Mouse (Mus musculus) intestine, embryonic 15.5 days (tissue): ENCODE data around the gene Rreb1. TPM values are rescaled to one million over a fixed set of nuclear protein-coding genes. Genes with fewer than 3 reads are reported as not detected.
A peak's percentile ranks its signal among the peaks of the same experiment; 100 is the strongest.

Experiments used
- ATAC-seq: fragments of 200-750 bp; cut with Nextera tagmentation; 2 replicates; pipeline ENCODE4 v1.8.0; 2017; ENCODE audit warnings: moderate TSS enrichment, moderate library complexity
- H3K27ac ChIP-seq: fragments of 300-500 bp; sonication (generic); 2 replicates; pipeline ENCODE4 v1.5.1; 2015; ENCODE audit warnings: mild to moderate bottlenecking, inconsistent platforms
- H3K27me3 ChIP-seq: fragments of 300-500 bp; sonication (generic); replicated peaks from 2 replicates; pipeline ENCODE4 v1.6.1; 2015; ENCODE audit warnings: inconsistent platforms
- H3K36me3 ChIP-seq: fragments of 300-500 bp; sonication (generic); 2 replicates; pipeline ENCODE4 v1.6.1; 2015; ENCODE audit warnings: inconsistent platforms
- H3K4me1 ChIP-seq: fragments of 300-500 bp; sonication (generic); replicated peaks from 2 replicates; pipeline ENCODE4 v1.6.1; 2015; ENCODE audit warnings: inconsistent platforms
- H3K4me2 ChIP-seq: fragments of 300-500 bp; sonication (generic); replicated peaks from 2 replicates; pipeline ENCODE4 v1.6.1; 2015; ENCODE audit warnings: mild to moderate bottlenecking, inconsistent platforms
- H3K4me3 ChIP-seq: fragments of 300-500 bp; sonication (generic); replicated peaks from 2 replicates; pipeline ENCODE4 v1.5.1; 2015; ENCODE audit warnings: inconsistent platforms
- H3K9ac ChIP-seq: fragments of 300-500 bp; sonication (generic); 2 replicates; pipeline ENCODE4 v1.6.1; 2015; ENCODE audit warnings: inconsistent platforms
- H3K9me3 ChIP-seq: fragments of 300-500 bp; sonication (generic); 2 replicates; pipeline ENCODE4 v1.6.1; 2016; ENCODE audit warnings: inconsistent platforms
- WGBS: fragments of 180-500 bp; shearing (Covaris S2); methylation state at CpG from one replicate; pipeline ENCODE4 v1.1.7; 2015; 5-methylcytosine and 5-hydroxymethylcytosine counted together
- polyA plus RNA-seq: library from polyadenylated mRNA; unstranded; fragments of >200 nt; fragmentation: Nextera tagmentation; extraction: Ambion mirVana; gene quantifications from 2 replicates; pipeline ENCODE4 v1.2.1, GENCODE M21; 2015

Rreb1 gene
- polyA plus RNA-seq, 1 experiment from 2014 or later = 16.5 TPM

- H3K27ac ChIP-seq = no peak overlapping the region
- no peak overlapping the region for H3K9ac ChIP-seq
- no peaks in the 10 kb centered on the region for H3K9me3 ChIP-seq
- H3K4me1 ChIP-seq = 0 out of 2 replicates have a peak, but pooled peaks cover 5% of the 10 kb centered on the region
- no peaks in the 10 kb centered on the region for H3K27me3 ChIP-seq
- H3K4me3 ChIP-seq = no peak overlapping the region
- H3K4me2 ChIP-seq = no peak overlapping the region
- 86% methylated on average over 6 of the region's 6 CpGs for WGBS
- no peaks in the 10 kb centered on the region for H3K36me3 ChIP-seq
- ATAC-seq = no peak
These were observed 5.5 kb downstream of the Rreb1 start for GRCm38 (mm10) chr13:37783676-37784075.

DNA sequence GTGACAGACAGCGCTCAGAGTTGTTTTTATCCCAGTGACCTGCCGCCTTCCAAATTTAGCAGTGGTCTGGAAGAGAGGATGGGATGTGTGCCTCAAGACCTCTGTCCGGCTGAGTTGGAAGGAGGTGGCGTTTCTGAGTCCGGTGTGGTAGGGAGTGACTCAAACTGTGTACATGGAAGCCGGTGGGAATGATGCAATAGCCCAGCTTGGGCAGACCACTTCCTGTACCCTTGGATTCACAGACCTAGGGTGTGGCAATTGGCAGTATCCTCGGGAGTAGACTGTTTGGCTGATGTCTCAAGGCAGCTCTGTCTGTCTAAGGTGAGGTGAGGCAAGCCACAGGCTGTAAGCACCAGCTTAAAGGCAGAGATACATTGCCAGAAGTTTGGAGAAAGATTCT, 6.0 kb downstream of the Rreb1 start:
- H3K4me3 ChIP-seq = no peak overlapping the region
- no peak overlapping the region for H3K27ac ChIP-seq
- H3K27me3 ChIP-seq = no peaks in the 10 kb centered on the region
- WGBS = 63% methylated on average over 7 of the region's 7 CpGs
- H3K4me1 ChIP-seq = no peaks in the 10 kb centered on the region
- H3K36me3 ChIP-seq = no peaks in the 10 kb centered on the region
- H3K4me2 ChIP-seq = no peak overlapping the region
- no peak overlapping the region for H3K9ac ChIP-seq
- ATAC-seq = peak; percentile 72
- no peaks in the 10 kb centered on the region for H3K9me3 ChIP-seq

DNA sequence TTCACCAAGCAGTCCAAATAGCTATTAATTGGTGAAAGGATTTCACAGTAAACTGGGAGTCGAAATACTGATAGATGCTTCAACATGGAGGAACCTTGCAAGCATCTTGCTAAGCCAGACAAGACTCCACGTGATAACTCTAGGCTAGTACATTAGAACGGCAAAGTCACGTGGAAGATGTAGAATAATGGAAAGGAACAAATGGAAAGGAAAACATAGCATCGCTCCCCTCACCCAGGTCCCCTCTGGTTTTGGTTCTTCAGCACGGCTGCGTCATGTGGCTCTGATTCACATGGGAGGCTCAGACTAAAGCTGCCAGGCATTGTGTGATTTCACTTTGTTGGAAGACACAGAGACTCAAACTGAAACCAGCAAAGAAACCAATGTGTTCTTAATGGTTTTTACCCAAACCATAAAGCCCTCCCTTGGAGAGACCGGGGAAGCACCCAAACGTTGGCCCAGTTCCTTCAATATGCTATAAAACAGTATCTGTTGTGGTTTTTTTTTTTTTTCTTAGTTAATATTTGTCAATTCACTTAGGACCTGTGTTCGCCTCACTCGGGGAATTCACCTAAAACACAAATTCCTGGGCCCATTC, 14.6 kb downstream of the Rreb1 start:
- Histone ChIP-seq H3K4me1 (no peaks in the 10 kb centered on the region), H3K4me3 (no peak overlapping the region), H3K27me3 (no peaks in the 10 kb centered on the region), H3K9ac (no peak overlapping the region), H3K36me3 (no peaks in the 10 kb centered on the region), H3K9me3 (no peaks in the 10 kb centered on the region), H3K4me2 (no peak overlapping the region), H3K27ac (no peak overlapping the region)
- no peak for ATAC-seq
- 88% methylated on average over 11 of the region's 11 CpGs for WGBS

DNA sequence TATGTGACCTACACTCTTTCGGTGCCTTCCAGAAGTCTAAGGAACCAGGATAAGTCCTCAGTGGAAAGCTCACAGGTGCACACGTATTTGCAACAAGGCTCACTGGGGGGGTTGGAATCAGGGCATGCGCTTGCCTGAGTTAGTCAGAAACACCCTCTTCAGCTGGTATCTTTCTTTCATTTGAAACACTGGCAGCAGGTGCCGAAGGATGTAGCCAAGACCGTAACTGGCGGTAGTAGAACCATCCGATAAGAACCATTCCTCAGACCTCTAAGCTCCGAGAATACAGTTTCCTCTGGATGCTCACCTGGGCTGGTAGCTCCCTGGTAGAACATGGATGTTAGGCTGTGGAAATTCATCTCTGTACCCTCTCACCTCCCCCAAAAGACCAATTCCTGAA, 20.6 kb downstream of the Rreb1 start:
- Histone ChIP-seq H3K4me2 (no peak overlapping the region), H3K4me1 (peaks cover 13% of the 10 kb centered on the region), H3K36me3 (no peaks in the 10 kb centered on the region), H3K9me3 (no peaks in the 10 kb centered on the region), H3K9ac (no peak overlapping the region), H3K27me3 (no peaks in the 10 kb centered on the region), H3K27ac (no peak overlapping the region), H3K4me3 (no peak overlapping the region)
- no peak for ATAC-seq
- 95% methylated on average over 8 of the region's 8 CpGs for WGBS

DNA sequence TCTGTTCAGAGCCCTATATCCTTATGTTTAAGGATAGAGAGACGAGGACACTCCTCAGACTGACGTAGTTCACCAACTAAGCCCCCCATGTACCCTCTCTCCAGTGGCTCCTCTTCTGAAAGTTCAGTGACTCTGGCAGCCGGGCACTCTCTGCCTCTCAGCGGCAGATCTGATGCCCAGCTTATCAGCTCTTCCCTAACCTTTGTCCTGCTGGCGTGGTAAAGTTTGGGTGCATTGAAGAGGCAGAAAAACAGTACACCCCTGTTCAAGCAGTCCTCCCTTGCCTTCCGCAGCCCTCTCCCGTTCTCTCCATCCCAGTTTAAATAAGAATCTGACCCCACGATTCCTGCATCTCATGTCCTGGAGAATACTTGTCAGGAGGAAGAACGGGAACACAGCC, 21.2 kb downstream of the Rreb1 start:
- no peak overlapping the region for H3K9ac ChIP-seq
- WGBS = 73% methylated on average over 9 of the region's 9 CpGs
- no peak for ATAC-seq

DNA sequence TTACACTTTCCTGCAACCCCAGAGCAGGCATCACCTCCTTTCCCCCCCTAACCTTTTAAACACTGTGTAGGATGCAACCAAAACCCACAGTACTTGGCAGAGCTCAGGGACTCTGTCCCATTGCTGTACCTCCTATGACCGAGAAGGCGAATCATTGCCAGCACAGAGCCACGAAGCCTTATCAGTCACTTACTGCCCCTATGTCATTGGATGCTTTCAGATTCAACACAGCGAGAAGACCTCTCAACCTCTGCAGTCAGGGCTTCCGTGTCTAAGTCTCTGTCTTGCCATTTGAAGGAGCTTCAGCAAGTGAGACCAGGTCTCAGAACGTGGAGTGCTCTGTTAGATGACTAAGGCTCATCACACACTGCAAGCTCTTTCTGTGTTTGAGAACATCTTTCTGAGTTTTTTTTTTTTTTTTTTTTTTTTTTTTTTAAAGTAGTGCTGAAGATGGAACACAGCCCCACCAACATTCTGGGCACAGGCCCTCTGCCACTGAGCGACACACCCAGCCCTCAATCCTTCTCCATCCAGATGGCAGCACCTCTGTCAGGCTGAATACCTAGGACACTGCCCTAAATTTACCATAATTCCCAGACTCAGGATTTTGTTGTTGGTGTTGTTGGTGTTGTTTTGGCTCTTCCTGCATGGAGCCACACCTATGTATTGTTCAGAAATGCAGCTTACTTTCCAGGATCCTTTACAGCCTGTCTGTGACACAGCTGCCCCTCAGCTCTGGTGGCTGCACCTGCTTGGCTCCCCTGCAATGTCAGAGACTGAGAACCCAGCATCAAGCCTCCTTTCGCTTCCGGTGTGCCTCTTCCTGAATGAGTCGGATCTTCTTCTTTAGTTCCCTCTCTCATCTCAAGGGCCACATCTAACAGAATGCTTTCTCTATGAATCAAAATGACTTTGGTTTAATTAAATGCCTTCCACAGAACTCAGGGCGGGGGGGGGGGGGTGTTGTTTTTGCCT, 23.2 kb downstream of the Rreb1 start:
- ATAC-seq = no peak
- Histone ChIP-seq H3K4me2 (no peak overlapping the region), H3K36me3 (no peaks in the 10 kb centered on the region), H3K27ac (peak overlapping the region; percentile 54; the same call in 1 of the 2 replicates), H3K27me3 (no peaks in the 10 kb centered on the region), H3K9me3 (no peaks in the 10 kb centered on the region), H3K4me1 (peaks cover 13% of the 10 kb centered on the region), H3K9ac (no peak overlapping the region), H3K4me3 (no peak overlapping the region)
- WGBS = 59% methylated on average over 11 of the region's 11 CpGs

More for the DNA sequence above, 21.2 kb downstream of the Rreb1 start:
- H3K27ac ChIP-seq = no peak overlapping the region
- H3K9me3 ChIP-seq = no peaks in the 10 kb centered on the region
- H3K36me3 ChIP-seq = no peaks in the 10 kb centered on the region
- no peak overlapping the region for H3K4me2 ChIP-seq
- H3K4me1 ChIP-seq = peaks cover 13% of the 10 kb centered on the region
- H3K27me3 ChIP-seq = no peaks in the 10 kb centered on the region
- no peak overlapping the region for H3K4me3 ChIP-seq

GRCm38 (mm10) chr13:37802246-37803003, 24.2 kb downstream of the Rreb1 start:
- ATAC-seq = peak; percentile 77
- no peaks in the 10 kb centered on the region for H3K36me3 ChIP-seq
- WGBS = 28% methylated on average over 6 of the region's 6 CpGs
- H3K27me3 ChIP-seq = no peaks in the 10 kb centered on the region
- peaks cover 13% of the 10 kb centered on the region for H3K4me1 ChIP-seq
- peak overlapping the region; percentile 21 for H3K9ac ChIP-seq
- H3K4me2 ChIP-seq = no peak overlapping the region
- no peak overlapping the region for H3K4me3 ChIP-seq
- H3K27ac ChIP-seq = peak overlapping the region; percentile 83
- no peaks in the 10 kb centered on the region for H3K9me3 ChIP-seq

DNA sequence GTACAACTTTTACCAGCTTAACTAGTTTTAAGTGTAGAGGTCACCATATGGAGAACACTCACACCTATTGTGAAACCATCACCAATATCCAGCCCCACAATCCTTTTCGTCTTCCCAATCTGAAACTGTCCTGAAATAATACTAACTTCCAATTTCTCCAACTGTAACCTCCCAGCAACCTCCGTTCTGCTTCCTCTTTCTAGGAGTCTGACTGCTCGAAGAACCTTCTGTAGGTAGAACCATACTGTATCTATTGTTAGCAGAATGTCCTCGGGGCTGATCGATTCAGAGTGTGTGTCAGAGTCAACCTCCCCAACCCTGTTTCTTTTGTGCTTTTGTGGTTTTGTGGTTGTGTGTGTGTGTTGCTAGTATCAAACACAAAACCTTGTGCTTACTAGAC, 25.0 kb downstream of the Rreb1 start:
- Histone ChIP-seq H3K27ac (peak overlapping the region; percentile 32), H3K4me1 (peaks cover 13% of the 10 kb centered on the region), H3K9ac (no peak overlapping the region), H3K4me2 (no peak overlapping the region), H3K36me3 (no peaks in the 10 kb centered on the region), H3K9me3 (no peaks in the 10 kb centered on the region), H3K27me3 (no peaks in the 10 kb centered on the region), H3K4me3 (no peak overlapping the region)
- 79% methylated on average over 5 of the region's 5 CpGs for WGBS
- no peak for ATAC-seq

GRCm38 (mm10) chr13:37804023-37804422, 25.8 kb downstream of the Rreb1 start:
- Histone ChIP-seq H3K27ac (no peak overlapping the region), H3K36me3 (no peaks in the 10 kb centered on the region), H3K27me3 (no peaks in the 10 kb centered on the region), H3K4me2 (no peak overlapping the region), H3K9ac (no peak overlapping the region), H3K4me3 (no peak overlapping the region), H3K4me1 (peaks cover 13% of the 10 kb centered on the region), H3K9me3 (no peaks in the 10 kb centered on the region)
- no peak for ATAC-seq
- WGBS = 67% methylated on average over 5 of the region's 5 CpGs

GRCm38 (mm10) chr13:37815001-37815400, 36.8 kb downstream of the Rreb1 start:
- H3K27me3 ChIP-seq = no peaks in the 10 kb centered on the region
- no peak overlapping the region for H3K27ac ChIP-seq
- no peaks in the 10 kb centered on the region for H3K9me3 ChIP-seq
- 61% methylated on average over 9 of the region's 9 CpGs for WGBS
- H3K9ac ChIP-seq = no peak overlapping the region
- ATAC-seq = no peak
- no peak overlapping the region for H3K4me3 ChIP-seq
- H3K4me2 ChIP-seq = no peak overlapping the region
- no peaks in the 10 kb centered on the region for H3K4me1 ChIP-seq
- H3K36me3 ChIP-seq = no peaks in the 10 kb centered on the region

GRCm38 (mm10) chr13:37816736-37817135, 38.5 kb downstream of the Rreb1 start:
- no peaks in the 10 kb centered on the region for H3K9me3 ChIP-seq
- no peak overlapping the region for H3K27ac ChIP-seq
- H3K36me3 ChIP-seq = no peaks in the 10 kb centered on the region
- WGBS = 85% methylated on average over 5 of the region's 5 CpGs
- no peak overlapping the region for H3K4me3 ChIP-seq
- H3K4me2 ChIP-seq = no peak overlapping the region
- H3K4me1 ChIP-seq = peaks cover 7% of the 10 kb centered on the region
- no peak overlapping the region for H3K9ac ChIP-seq
- no peak for ATAC-seq
- H3K27me3 ChIP-seq = no peaks in the 10 kb centered on the region

DNA sequence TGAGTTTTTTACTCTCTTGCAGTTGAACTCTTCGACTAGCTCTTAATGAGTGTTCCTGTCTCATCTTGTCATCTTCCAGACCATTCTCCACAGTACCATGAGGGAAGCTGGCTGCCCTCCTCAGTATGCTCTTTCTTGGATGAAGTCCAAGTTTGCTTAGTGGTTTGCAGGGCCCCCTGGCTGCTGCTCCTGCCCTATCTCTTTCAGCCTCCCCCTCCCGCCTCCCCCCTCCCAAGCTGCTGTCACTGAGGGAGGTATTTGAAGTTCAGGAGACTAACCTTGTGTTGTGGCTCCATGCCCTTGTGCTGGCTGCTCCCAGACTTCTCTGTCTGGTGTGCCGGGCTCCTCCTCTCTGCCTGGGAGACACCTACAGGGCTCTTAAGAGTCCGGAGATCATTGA, 43.2 kb downstream of the Rreb1 start:
- no peaks in the 10 kb centered on the region for H3K9me3 ChIP-seq
- no peak overlapping the region for H3K9ac ChIP-seq
- no peaks in the 10 kb centered on the region for H3K27me3 ChIP-seq
- H3K4me1 ChIP-seq = peaks cover 19% of the 10 kb centered on the region
- no peak overlapping the region for H3K4me3 ChIP-seq
- ATAC-seq = peak; percentile 38
- no peak overlapping the region for H3K4me2 ChIP-seq
- H3K36me3 ChIP-seq = no peaks in the 10 kb centered on the region
- no peak overlapping the region for H3K27ac ChIP-seq
- WGBS = 10% methylated on average over 4 of the region's 4 CpGs
